Mouse (Mus musculus) forelimb bud, embryonic 11.5 days (tissue): Measurements from ENCODE around the gene Manba.
"Not testable (repeated sequence)": the region's sequence is repeated elsewhere in the genome, so short reads cannot be mapped to it uniquely, and the experiment has no call there.

Experiments
- DNase-seq: peaks from one replicate; pipeline ENCODE4 v3.0.0-alpha.2; 2012; ENCODE audit warnings: low read depth, low spot score

Manba gene

DNA sequence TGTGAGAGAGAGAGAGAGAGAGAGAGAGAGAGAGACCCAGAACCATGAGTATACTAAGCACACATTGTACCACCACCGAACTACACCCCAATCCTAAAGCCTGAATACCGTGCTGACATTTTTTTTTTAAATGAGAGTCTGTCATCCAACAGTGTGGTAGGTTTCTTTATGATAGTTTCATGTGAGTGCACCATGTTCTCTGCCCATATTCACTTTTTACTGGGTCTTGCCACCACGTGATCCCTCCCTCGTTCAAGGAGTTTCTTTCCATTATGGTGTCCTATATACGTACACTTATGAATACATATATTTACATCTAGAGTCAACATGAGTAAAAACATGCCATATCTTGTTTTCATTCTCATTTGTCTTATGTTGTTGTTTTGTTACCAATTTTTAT lies 940 bp downstream of the Manba start:
- DNase-seq: no peak

DNA sequence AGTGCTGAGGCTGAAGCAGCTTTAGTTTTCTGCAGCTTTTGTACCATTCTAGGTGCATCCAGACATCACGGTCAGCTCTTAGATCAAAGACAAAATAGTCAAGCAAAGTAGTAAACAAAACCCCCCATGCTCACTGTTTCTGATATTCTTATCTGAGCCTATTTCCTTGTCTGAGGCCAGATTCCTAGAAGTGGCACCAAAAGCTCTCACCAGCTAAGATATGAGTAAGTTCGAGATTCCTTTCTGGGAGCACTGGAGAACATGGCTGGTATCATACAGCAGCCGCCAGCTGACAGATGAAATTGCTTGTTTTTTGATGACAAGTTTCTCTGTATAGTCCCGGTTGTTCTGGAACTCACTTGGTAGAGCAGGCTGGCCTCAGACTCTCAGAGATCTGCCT lies 2.4 kb downstream of the Manba start:
- no peak for DNase-seq

DNA sequence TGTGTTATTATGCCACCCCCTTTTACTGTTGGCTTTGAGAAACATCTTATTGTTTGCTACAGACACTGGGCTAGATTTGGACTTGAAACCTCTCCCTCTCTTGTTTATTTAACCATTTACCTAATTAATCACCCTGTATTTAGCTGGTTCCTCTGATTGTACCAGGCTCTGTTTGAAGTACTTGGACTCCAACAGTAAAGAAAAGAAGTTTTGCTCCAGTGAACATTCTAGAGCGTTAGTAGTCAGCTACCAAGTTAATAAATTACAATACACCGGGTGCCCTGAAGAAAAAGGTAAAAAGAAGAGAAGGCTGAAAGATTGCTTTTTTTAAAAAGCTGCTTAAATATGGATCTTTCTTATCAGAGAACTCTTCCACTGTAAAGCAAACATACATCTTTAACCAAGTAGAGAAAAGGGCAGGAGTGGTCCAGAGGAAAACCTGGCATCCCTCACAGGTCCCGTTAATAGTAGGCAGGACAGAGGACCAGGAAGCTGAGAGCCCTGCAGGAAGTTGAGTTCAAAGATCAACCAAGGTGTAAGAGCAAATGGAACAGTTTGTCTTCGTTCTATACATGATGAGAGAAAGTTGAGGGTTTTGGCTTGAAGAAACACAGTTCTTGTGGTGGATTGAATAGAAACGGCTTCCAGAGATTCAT lies 4.6 kb downstream of the Manba start:
- no peak for DNase-seq

DNA sequence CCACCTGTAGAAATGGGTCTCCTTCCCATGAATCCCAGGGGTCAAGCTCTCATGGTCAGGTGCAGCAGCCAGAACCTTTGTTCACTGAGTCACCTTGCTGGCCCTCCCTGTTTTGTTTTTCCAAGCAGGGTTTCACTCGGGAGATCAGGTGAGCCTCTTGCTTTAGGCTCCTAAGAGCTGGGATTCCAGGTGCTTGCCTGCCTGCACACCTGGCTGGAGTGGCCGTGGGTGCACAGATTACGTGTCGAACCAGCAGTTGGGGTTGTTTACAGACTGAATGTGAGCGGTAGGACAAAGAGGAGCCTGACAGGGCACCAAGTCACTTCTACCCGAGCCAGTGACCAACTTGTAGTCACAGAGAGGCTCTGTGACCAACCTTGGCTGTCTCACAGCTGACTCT lies 5.7 kb downstream of the Manba start:
- no peak for DNase-seq

DNA sequence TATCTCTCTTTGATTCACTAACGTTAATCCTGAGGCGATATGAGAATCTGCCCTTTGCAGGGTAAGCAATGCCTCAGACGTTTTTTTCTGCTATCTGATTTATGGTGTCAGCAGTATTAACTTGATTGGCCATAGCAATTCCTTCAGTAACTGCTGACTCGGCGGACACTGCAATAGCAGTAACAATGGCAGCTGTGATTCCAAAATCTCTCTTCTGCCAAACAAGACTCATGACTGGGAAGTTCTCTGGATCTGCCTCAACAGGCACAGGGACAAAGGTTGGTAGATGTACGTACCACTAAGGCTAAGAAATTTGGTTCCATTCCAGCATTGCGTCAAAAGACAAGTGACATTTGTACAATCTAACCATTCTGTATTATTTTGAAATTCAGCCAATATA lies 7.9 kb downstream of the Manba start:
- not testable (repeated sequence) for DNase-seq

DNA sequence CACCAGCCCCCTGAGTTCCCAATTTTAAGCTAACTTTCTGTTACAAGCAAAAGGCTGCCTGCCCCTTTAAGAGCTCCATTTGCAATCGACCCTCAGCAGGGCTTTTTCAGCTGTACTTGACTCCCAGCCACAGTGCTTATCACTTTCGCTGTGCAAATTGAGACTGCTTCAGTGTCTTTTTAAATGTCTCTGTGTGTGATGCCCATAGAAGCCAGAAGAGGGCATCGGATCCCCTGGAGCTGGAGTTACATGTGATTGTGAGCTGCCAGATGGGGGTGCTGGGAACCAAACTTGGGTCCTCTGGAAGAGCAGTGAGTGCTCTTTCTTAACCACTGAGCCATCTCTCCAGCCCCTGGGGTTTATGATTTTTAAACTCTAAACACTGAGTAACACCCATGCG lies 12.5 kb downstream of the Manba start:
- DNase-seq: not testable (repeated sequence)

DNA sequence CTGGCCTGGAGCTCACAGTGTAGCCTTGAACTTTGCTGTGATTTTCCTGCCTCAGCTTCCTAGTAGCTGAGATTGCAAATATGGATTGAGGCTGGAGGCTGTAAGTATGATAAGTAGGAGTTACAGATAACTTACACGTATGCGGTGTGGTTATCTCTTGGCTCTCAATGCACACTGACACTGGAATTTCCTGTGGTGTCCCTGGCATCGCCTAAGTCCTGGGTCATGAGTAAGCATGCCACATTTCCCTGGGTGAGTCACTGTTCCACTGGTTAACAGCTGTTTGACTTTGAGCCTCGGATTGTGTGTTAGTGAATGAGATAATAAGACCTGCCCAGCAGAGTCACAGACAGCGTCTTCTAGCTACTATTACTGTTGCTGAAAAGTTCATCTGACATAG lies 13.5 kb downstream of the Manba start:
- no peak for DNase-seq

DNA sequence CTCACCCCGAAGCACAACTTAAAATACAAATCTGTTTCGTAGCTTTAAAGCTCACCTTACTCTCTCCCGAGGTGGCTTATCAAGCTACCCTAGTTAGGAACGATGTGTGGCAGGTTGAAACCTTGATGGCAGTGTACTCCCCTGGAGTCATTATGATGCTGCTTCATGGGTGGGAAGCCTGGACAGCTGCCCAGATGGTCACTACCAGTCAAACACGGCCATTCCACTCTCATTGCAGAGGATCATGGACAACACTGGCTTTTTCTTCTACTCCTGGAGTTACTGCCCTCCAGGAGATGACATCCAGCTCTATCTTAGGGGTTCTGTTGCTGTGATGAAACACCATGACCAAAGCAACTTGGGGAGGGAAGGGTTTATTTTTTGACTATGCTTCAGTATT lies 17.7 kb downstream of the Manba start:
- DNase-seq: no peak

DNA sequence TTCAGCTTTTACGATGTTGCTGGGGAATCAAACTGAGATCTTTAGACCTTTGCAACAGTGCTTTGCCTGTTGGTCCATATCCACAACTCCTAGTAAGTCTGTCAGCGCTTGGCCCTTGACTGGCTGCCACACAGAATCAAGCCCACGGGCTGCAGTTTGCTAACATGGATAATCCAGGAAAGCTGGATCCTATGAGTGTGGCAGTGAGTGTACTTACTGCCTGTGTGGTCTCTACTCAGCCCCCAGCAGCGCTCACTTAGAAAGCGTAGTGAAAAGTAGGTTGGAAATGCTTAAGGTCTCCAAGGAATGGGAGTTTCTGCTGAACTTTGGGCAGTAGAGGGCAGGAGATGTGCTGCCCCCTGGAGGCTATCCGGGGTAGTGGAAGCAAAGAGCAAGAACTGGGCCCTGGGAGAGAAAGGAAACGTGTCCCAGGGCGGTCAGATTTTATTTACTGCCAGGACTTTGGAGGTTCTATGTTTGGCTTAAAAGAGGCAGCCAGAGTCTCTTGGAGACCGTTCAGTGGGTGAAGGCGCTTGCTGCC lies 20.0 kb downstream of the Manba start:
- DNase-seq: no peak

DNA sequence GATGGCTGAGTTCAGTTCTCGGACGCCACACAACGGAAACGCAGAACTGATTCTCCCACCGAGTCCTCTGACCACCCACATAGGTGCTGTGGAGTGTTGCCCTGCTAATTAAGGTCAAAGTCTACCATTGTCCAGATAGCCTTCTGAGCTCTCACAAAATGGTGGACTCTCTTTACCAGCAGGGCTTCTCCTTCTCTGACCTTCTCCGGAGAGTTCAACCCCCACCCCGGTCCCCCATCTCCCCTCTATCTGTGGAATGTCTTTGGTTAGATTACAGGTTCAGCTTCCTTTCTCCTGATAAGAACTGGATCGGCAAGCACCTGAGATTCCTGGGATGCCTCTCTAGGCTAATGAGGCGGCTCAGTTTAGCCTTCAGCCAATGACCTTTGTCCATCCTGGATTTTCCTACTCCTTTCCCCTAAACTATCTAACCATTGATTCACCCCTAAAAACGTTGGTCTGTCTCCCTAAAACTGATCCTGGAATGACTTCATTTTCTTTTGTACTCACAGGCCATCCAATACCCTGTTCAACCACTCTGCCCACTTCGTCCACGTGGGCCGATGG lies 20.6 kb downstream of the Manba start:
- DNase-seq: no peak

DNA sequence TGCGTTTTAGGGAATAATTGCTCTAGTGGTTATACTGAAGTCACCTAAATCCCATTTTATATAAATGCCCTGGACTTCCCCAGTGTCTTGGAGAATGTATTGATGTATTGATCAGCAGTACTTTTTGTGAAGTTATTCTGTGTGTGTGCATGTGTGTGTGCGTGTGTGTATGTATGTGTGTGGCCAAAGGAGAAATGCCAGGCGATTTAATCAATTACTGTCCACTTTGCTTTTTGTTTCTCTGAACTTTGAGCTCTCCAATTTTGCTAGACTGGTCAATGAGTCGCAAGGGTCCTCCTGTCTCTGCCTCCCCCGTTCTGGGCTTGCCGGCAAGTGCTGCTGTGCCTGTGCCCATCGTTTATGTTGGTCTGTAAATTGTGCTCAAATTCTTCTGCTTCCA lies 22.1 kb downstream of the Manba start:
- no peak for DNase-seq

DNA sequence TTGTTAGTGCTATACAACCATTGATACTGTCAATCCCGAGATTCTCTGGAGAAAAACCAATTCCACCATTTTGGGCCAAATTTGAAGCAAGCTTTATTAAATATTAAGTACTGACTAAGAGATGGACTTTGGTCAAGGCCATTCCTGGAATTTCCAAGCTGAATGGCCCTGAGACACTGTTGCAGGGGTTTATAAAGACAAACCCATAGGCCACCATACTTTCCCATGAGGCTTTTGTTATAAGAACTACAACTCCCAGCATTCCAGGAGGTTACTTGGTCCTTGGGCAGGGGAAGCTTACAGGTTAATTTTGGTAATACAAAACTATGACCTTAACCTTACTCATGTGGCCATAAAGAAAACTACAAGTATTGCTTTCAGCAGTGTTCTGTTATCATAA lies 22.8 kb downstream of the Manba start:
- DNase-seq: no peak

DNA sequence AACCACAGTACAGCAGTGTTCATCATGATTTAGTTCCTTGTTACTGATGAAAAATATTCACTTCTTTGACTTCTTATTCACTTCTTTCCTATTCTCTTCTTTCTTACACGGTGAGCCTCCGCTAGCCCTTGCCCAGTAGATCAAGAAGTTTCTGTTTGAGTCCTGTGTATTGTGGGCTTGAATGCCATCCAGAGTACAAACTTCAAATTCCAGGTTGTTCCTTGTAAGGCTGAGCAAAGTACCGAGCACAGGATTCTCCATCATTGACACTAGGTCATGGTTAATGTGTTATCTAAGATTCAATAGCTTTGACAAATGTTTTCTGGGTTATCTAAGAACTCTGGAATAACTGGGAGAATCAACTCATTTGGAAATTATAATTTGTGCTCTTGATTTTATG lies 25.0 kb downstream of the Manba start:
- no peak for DNase-seq

DNA sequence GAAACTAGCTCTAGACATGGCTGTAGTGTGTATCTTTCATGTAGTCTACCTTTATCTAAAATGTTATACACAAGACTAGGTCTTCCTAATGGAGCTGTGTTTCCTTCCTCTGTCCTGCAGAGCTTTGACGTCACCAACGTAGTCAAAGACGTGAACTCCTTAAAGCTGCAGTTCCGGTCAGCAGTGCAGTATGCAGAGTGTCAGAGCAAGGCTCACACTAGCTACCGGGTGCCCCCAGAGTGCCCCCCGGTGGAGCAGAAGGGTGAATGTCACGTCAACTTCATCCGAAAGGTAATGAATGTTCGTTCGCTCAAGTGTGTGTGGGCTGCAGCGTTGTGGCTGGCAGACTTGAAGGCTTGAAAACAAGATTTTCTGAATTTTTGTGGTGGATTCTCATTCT lies 26.3 kb downstream of the Manba start:
- peak; percentile 11 for DNase-seq

DNA sequence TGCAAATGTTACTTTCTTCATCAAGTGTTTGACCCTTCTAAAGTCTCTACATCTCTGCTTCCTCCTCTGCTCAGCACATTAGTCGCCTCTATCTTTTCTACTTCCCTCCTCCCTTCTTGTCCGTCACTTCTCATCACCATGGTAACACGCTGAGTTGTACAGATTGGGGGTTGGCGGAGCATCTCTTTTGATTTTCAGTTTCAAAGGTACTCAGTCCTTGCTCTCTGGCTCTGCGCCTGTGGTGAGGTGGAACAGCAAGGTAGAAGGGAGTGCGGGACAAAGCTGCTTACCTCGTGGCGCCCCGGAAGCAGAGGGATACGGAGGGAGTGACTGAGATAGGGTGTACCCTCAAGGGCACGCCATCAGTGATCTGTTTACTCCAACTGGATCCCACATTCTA lies 27.9 kb downstream of the Manba start:
- no peak for DNase-seq

DNA sequence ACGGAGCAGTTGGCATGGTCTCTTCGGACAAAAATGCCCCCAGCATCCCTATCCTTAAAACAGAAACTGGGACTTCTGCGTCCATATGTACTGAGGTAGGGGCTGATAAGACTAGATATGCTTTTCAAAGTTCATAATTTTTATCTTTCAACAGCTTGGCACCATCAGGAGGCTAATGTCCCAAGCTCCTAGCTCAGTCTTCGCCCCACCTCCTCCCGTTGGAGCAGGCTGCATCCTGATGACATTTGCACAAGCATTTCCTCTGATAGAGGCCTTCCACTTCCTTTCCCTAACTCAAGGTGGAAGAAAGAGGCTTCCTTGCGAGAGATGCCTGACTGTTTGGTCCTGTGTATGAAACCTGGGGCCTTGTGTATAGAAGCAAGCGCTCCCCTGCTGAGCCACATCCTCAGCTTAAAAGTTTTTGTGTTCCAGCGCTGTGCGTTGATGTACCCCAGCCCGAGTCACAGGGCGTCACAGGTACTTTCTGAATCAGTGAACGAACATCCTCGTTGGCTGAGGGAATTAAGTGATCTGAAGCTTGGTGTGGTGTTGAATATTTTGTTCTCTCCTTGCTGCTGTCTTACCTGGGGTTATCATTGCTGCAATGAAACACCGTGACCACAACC lies 28.5 kb downstream of the Manba start:
- no peak for DNase-seq

DNA sequence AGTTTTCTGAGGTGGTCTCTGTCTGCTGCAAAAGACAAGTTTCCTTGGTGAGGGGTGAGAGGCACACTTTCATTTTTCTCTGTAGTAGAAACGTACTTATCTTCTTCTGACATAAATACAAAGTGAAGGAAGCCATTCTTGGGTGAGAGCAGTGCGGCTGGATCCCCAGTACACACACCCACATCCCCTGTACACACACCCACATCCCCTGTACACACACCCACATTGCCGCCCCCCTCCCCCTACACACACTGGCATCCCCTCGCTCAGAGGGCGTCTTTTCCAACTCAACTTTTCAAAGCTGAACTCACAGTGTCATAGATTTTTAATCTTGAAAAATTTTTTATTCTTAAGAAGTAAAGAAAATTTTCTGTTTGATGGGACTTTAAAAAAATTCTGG lies 29.8 kb downstream of the Manba start:
- DNase-seq: no peak

DNA sequence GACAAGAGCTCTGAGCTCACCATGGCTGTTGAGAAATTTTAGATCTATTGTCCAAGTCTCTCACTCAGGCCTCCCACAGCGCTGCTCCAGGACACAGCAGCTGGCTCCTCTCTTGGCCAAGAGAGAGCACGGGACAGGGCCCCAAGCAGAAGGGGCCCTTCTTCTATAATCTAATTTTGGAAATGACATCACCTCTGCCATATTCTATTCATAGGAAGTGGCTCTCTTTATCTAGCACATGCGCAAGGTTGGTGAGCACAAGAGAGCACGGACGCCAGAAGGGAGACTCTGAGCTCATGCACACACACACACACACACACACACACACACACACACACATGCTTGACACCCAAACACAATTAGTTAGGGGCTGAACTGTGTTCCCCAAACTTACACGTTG lies 31.5 kb downstream of the Manba start:
- no peak for DNase-seq

DNA sequence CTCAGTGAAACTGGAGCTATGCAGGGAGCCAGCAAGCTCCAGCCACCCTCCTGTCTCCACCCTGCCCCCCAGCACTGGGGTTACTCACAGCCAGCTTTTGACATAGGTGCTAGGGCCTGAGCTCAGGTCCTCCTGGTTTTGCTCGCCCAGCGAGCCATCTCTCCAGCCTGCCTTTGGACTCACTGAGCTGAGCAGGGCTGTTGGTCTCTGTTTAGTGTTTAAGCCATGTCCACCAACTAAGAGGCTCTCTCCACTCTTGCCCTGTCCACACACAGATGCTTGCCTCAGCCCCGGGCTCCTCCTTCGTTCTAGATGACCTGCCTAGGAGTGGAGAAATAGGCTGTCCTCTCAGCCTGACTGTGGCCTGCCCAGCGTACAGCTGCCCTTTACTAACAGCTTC lies 33.5 kb downstream of the Manba start:
- DNase-seq: no peak

DNA sequence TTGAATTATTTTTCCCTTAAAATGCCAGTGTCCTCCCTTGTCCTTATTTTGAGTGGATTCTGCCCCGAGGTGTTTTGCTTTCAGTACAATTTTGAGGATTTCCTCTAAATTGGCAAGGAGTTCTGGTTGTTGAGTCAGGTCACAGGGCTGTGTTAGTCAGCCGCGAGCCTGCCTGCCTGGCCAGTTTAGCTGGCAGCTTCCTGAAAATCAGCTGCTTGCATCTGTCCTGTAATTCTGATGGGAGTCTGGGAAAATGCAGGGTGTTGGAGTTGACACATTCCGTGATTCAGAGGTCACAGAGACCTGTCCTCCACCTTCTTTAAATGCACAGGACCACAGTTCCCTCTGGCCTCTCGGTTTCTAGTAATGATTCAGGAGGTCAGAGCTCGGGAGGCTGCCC lies 34.2 kb downstream of the Manba start:
- no peak for DNase-seq

DNA sequence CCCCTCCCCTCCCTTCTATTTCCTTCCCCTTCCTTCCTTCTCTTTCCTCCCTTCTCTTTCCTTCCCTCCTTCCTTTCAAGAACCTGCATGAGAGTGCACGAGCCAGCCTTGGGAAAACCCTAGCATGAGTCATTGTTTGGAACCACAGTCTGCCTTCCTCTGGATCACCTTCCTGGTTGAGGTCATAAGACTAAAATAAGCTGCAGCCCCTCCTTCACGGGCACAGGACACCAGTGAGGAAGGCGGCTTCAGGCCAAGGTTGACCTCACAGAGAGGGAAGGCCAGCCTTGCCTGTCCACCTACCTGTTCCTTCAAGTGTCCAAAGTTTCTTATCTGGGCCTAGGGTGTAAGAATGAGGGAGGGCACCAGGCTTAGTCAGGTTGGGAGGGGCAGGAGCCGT lies 36.6 kb downstream of the Manba start:
- no peak for DNase-seq

DNA sequence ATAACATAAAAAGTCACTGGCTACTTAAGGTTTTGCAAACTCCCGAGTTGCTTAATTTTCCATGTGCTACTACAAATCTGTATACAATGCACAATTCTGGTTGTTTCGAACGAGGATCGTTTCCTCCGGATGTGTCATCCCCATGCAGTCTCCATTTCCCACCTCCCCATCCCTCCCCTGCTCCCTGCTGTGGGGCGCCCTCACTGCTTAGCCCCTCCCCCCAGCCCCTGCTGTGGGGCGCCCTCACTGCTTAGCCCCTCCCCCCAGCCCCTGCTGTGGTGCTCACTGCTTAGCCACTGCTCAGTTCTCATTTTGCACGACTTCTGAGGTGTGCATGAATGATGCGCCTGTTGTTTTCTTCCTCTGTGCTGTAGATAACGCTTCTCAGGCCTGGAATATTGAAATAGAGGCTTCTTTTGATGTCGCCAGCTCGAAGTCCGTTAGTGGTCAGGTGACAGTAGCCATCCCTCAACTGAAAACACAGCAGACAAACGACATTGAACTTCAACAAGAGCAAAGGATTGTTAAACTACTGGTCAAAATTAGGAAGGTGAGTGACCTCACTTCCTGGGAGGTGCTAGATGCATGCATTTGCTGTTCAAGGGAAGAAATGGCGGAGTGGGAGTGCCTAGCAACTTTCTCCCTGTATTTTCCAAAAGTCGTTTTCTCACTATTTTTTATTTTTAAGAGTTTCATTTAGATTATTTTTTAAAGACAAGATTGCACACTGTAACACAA lies 37.4 kb downstream of the Manba start:
- DNase-seq: no peak

DNA sequence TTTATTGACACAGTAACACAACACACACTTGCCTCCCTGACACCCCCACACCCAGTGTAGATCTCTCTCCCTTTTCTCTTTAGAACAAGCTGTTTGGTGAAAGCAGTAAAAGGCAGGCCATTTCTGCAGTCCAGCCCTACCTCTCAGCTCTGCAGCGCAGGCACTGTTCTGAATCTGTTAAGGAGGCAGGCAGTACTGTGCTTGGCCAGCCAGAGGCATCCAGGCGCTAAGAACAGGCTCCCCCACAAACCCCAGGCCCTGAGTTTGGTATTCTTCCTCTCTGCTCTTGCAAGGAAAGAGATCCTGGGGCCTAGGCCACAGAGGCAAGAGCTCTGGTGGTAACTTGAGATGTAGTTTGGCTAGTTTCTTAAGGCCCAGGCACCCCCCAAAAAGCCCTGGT lies 39.5 kb downstream of the Manba start:
- DNase-seq: not testable (repeated sequence)
